Mouse (Mus musculus) gastrocnemius, postnatal 4 days (tissue): ENCODE data around the gene Egf. TPM values are rescaled to one million over a fixed set of nuclear protein-coding genes. Genes with fewer than 3 reads are reported as not detected.
A peak's percentile ranks its signal among the peaks of the same experiment; 100 is the strongest.
"Not testable (repeated sequence)": the region's sequence is repeated elsewhere in the genome, so short reads cannot be mapped to it uniquely, and the experiment has no call there.

Experiments
- DNase-seq, 2 experiments: peaks; one replicate each; pipeline ENCODE4 v3.0.0; 2021 to 2022; ENCODE audit warnings: low spot score in 2 of 2, mixed read lengths in 2 of 2
- long read RNA-seq, 2 experiments: library from polyadenylated mRNA; stranded (forward); transcript quantifications; one replicate each; pipeline ENCODE4 v2.0.0; 2021
- total RNA-seq, 2 experiments: library from RNA; stranded (reverse); gene quantifications; 2 replicates each; pipeline ENCODE4 v1.2.3; 2021

The Egf gene
- 10 to 100 TPM; 15.5 to 19.1 TPM for total RNA-seq
- long read RNA-seq, experiment 1, full-length matches to known transcripts: 4 of 11 reads
- long read RNA-seq, experiment 1, partial matches to known transcripts: 2 of 11 reads
- long read RNA-seq, experiment 1, other reads (novel, unspliced or antisense): 5 of 11 reads
- long read RNA-seq, experiment 2, full-length matches to known transcripts: 4 of 19 reads
- long read RNA-seq, experiment 2, partial matches to known transcripts: 5 of 19 reads
- long read RNA-seq, experiment 2, other reads (novel, unspliced or antisense): 10 of 19 reads

DNA sequence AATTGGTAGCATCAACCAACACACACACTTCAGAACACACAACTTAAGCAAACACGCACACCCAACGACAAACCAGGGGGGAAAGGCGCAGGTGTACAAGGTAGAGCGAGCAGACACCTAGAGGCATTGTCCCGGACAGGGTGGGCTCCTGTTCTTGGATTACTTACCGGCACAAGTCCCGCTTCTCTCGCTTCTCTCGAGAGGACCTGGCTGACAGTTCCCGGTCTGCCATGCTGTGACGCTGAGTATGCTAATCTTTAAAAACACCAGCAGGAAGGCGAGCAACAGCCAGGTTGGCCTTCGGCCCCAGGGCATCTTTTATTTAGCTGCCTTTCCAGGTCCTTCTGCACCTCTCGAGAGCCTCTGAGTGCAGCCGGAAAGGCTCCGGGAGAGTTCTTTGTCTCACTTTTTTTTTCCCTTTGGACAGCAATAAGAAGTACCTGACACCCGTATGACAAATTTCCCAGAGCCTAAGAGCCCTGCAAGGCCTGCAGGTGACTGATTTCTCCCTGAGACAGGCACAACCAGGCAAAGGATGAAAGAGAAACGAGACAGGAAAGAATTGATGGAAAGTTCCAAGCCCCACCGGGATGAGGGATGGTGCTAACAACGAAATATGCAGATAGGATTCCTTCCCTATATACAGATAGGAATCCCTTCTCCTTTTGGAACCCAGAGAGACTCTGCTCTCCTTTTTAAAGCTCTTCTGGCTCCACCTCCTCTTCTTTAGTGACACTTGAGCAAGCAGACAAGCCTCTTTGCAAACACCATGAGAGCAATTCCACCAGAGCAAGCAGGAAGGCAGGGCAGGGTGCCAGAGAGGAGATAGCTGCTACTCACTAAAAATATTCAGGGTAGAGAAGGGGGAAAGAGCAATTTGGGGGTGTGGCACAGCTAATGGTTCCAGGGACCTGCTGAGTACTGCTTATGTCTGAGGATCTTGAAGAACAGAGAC lies at the start of gene Egf:
TSS of gene Egf (minus strand) at position 667 of the 955 bp plus-strand sequence.
- peak in 1 of 2 experiments; percentile 20 for DNase-seq

DNA sequence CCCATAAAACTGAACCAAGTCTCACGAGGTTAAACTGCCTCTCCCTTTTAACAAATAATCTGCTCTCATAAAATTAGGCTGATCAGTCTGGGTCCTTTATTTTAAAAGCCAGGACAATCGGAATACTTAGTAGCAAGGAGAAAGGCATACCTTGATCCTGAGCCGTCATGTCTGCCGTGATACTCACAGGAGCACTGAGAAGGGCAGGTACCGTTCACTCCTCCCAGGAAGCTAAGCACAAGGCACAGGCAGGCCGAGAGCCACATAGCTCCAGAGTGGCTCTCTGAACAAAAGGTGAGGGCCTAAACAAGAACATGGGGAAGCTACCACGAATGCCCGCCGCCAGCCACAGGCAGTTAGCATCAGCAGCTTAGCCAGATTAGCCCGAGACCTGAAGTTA lies 48.6 kb upstream of the Egf start, which contains the start of gene Lrit3:
TSS of gene Lrit3 (minus strand) at position 266 of the 400 bp plus-strand sequence.
- no peak for DNase-seq

DNA sequence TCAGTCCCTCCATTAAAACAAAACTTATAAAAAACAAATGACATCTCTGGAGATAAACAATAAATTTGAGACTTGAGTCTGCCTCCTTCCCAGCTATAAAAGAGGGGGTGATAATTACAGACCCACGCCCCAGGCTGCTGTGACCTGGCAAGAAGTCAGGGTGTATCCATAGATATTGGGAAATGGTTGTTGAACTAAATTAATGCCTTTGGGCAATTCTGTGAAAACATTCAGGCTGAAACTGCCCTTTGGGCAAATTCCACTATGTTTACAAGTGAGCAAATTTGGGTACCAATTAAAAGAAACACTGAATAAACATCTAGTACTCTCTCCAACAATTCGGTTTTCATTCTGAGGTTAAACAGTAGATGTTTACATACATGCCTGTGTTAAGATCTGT lies 43.9 kb upstream of the Egf start:
- DNase-seq: no peak

DNA sequence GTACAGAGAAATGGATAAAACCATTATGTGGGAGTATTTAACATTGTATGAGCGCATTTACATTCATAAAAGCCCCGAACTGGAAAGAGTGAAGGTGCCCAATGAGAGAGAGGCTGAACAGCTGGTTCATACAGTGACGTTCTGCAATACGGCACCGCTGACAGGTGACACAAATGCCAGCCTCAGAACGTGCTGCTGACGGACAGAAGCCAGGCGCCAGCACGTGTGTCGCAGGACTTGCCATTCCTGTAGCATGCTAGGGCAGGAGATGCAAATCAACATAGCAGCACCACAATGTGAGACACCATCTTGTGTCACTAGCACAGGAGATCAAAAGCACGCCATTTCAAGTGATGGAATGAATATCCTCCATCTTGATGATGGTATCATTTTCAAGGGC lies 43.4 kb upstream of the Egf start:
- no peak for DNase-seq

DNA sequence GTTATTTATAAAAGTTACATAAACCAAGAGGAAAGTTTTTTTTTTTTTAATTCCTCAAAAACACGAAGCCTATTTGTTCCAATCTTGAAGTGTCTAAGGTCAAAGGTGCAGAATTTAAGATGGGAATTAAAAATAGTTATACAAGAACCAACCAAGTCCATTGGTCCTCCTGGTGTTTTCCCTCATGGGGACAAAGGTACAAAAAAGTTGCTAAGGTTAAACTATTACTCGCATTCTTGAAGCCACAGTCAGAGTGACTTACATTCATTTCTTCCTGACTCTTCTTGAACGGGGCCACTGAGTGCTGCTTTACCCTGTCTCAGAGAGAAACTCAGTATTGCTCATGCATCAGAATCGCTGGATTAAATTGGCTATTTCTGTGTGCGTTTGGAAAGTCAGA lies 42.2 kb upstream of the Egf start:
- no peak for DNase-seq

DNA sequence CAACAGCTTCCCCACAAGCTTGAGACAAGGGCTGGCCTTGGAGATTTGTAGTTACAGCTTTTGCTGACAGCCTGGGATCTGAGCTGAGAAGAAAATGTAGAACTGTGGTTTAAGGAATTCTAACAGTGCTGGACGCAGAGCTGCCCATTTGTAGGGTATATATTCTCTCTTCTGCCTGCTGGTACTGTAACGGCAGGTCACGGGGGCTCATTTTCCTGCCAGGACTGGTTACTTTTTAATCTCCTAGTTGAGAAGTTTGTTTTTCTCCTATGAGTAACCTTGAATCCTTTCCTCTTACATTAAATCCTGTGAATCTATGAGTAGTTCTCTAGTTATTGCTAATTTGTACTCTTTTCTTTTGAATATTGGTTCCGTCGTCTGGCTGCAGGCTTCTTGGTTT lies 38.7 kb upstream of the Egf start:
- DNase-seq: no peak

DNA sequence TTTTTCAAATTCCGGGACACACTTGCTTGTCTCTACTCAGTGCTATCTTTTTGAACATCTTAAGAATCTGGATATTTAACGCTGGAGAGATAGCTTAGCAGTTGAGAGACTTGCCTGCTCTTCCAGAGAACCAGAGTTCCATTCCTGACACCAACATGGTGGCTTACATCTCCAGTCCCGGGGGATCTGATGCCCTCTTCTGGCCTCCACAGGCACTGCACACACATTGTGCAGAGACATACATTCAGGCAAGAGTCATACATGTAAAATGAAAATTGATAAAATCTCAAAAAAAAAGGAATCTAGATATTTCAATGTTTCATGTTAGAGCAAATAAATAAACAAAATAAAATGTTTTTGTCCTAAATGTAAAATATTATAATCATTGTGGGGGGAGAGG lies 27.6 kb upstream of the Egf start:
- DNase-seq: no peak

DNA sequence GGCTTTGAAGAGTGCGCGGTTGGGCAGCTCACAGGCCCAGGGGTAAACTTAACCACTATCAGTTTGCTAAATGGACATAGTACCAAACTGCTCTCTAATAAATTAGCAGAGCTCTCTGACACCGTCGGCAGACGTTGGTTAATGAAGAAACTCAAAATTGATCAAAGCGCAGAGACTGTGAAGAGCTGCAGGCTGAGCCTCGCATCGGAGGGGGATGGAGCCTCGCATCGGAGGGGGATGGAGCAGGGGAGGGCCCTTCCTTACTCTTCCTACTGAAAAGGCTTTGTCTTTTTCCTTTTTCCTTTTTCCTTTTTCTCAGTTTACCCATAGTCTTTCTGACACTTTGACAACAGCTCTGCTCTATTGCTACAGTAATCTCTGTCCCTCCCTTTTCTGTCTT lies 26.3 kb upstream of the Egf start:
- DNase-seq: no peak

DNA sequence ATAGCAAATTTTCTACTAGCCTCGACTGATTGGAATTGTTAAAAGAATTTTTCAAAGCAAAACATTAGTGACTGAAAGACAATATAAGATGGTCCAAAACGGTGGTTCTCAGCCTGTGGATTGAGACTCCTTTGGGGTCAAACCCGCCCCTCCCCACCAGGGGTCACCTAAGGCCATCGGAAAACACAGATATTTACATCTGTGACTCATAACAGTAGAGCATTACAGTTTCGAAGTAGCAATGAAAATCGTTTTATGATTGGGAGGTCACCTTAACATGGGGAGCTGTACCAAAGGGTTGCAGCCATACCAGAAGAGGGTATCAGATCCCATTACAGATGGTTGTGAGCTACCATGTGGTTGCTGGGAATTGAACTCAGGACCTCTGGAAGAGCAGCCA lies 16.1 kb upstream of the Egf start:
- DNase-seq: no peak

DNA sequence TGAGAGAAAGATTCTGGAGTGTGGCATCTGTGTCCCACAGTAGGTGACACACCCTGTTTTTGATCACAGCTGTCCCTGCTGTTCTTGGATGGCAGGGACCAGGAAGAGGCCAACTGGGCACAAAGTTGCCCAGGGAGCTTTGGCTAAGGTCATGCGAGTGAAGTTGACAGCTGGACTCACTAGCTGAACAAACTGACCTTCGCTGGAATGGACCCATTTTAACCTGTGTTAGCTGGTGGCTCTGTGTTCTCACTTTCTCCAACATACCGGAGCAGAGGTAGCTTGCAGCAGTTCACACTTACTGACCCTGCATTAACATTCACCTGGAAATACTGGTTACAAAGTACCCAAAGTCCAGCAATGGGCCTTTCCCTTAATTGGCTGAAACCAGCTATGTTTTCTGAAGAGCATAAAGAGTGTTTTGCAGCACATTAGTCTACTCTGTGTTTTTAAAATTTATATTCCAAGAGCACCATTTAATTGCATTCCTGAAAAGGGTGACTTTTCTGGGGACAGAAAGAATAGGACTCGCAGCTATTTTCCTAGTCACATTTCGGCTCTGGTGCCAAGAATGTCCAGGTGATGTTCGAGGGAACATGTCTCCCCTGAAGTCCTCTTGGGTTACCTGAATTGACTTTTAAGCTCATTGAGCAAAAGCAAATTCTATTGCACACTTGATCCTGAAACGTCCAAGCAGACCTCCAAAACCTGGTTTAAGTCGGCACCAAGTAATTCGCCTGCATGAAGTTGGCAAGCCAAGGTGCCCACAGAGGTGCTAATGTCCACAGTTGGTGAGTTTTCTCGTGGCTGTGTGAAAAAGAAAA lies 12.1 kb upstream of the Egf start:
- no peak for DNase-seq

DNA sequence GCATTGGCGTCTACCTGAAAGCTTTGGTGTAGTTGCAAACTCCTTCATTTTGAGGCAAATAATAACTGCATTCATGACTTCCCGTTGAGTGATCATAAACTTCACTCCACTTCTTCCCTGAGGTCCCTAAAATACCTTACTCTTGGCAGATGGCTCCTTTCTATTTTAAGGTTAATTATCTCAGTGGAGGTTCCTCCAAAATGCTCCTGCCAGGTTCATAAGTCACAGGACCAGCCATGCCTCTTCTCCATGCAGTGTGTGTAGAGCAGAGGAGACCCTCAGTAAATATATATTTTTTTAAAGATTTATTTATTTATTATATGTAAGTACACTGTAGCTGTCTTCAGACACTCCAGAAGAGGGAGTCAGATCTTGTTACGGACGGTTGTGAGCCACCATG lies 11.0 kb upstream of the Egf start:
- no peak for DNase-seq

DNA sequence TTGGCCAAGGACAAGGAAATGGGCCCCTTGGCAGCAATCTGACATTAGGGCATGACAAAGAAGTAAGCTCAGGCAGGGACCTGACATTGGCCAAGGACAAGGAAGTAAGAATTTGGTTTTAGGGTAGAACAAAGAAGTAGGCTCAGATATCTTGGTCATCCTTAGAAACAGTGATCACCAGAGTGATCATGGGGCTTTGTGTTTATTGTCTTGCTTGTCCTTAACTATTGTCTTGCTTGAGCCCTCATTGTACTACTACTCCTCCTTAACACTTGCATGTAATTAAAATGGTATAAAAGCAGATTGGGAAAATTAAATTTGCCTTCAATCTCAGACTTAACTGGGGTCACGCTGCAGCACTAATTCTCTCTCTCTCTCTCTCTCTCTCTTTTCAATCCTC lies 2.5 kb upstream of the Egf start:
- DNase-seq: not testable (repeated sequence)

DNA sequence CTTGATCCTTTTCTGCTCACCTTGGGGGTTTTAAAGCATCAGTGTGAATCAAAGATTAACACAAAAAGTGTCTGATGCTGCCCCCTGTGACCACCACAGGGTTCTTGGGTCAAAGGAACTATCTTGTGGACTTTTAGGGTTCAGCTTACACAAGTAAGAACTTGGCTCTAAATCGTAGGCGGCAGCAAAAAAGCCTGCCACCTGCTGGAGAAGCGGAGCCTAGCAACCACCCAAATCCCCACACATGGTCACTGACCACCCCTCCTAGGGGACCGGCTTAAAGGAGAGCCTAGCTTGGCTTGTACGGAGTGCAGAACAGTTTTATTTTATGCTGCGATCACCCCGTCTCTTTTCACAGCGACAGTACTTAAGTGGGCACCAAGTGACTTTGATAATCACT lies 10.3 kb downstream of the Egf start:
- DNase-seq: peak in 1 of 2 experiments; percentile 28

DNA sequence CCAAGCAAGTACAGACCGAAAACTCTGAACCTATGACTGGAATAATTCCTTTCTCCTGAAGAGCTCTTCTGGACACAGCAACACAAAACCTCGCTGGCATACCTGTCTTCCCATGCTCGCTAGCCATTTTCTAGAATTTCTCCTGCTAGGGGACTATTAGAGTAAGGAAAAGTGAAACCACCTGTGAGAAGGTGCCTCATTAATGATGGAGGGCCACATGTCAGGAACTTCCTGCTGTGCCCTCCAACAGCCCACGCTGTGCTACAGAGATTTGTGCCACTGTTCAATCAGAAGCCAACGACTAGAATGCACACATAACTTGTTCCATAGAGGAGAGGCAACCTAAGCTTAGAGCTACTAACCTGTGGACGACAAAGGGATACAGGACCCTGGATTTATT lies 12.3 kb downstream of the Egf start:
- DNase-seq: no peak

DNA sequence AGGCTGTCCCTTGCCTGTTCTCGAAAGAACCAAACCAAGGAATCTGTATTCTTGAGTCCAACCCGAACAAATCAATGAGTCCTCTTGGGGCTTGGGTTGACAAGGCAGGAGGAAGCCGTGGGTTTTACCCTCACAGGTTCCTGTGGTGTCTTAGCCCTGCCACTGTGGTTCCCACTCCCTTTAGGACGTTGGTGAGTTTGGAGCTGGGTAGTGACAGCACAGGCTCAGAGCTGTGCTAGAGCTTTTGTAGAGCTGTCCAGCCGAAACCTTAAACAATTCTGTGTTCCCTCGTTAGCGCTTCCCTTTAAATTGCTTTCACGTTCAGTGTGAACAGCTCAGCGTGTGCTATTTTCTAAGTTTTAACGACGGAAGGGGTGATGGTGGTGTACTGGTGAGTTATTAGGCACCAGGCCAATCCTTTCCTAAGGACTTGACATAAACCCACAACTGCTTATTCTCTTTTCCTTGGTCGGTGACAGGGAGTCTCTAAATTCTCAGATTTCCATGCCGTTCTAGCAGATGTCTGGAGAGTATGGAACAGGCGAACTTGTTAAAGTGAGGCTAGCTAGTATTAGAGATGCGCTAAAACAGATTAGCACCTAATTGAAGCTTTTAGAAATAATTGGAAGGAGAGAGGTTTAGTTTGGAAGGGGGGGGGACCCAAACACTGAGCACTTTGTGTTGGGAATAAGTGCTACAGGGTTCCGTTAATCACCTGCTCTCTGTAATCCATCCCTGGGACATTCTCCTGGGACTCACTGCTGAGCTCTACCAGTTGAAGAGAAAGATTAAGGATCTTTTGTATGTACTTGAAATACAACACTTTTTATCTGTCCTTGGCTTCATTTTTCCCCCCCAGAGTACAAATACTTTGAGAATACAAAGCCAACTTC lies 16.6 kb downstream of the Egf start:
- no peak for DNase-seq

DNA sequence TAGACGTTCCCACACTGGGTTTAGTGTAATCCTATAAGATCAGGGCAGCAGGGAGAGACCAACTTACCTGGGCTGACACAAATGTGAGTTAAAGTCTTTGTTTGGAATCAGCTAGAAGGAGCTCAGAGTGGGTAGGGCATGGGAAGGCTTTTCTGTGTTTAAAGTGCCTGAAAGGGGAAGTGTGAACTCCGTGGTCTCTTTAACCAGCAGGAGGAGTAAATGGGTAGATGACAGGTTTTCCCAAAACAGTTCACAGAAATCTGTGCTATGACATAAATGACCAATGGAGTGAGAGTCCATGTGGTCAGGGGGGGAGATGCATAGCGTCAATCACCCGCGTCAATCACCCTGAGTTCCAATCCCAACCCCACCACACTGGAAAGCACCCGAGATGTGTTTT lies 23.5 kb downstream of the Egf start:
- DNase-seq: no peak

DNA sequence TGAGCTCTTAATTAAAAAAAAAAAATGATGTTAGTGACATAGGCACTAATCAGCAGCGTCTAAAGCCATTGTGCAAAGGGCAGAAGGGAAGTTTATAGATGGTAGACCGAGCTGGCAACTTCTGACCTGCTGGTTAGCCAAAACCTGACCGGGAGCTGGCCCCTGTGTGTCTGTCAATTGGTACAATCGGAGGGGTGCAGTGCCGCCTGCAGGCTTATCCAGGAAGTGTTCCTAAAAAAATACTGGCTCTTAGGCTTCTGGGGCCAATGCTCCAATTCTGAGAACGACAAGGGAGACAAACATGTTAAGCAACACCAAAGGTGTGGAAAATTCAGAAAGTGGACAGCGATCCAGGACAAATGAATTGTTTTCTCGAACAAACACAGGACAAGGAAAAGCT lies 24.7 kb downstream of the Egf start:
- no peak for DNase-seq

DNA sequence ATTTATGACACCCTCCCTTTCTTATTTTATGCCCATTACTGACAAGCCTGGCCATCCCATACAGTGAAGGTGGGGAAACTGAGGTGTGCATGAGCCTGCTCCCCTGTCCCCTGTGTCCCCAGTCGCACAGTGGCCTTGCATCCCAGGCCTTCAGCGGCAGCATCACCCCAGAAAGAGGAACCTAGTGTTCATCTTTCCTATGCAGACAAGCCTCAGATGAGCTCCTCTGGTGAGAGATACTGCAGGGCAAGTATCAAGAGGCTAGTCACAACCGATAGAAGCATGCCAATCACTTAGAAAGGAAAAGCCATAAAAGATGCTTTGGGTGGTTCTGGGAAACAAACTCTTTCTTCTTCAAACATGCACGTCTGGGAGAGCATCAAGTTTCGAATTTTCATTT lies 25.2 kb downstream of the Egf start:
- no peak for DNase-seq

DNA sequence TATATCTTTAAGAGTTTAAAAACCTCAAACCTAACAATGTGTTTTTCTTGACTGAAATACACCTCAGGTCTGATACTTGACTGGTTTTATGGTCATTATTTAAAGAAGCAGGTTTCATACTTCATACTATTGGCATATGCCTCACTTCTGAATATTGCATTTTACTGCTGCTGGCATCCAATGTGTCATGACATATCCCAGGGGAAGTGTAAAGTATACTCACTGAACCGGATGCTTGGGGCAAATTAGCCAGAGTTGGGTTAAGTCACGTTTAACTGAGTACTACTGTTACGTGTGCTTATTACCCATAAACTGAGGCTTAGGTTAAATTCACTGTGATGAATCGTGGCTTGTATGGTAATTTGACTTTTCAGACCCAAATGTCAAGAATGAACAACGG lies 29.5 kb downstream of the Egf start:
- DNase-seq: no peak

DNA sequence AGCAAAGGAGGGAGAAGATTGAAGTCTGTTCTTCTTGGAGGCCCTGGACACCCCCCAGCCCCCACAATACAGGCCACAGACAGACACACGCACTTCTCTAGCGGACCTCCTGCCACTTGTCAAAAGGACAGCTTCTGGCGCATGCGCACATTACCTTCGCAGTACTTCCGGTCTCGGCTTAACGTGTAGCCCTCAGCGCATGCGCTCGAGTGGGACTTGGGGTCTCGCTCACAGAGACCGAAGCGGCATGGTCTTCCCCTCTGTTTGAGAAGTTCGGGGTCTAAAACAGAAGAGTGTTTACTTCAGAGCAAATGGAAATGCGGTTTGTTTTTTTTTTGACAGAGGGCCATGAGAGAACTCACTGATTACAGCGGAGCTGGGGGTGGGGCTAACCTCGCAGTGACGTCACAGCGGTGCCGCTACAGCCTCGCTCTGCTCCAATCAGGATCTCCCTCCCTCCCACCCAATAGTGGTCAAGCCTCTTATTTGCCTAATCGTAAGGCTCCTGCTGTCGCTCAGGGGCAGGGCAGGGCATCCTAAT lies 30.1 kb downstream of the Egf start:
- DNase-seq: peak; percentile 80 to 93
